ENCODE assay signal across 16 mouse cellular contexts in the genomic region with DNA sequence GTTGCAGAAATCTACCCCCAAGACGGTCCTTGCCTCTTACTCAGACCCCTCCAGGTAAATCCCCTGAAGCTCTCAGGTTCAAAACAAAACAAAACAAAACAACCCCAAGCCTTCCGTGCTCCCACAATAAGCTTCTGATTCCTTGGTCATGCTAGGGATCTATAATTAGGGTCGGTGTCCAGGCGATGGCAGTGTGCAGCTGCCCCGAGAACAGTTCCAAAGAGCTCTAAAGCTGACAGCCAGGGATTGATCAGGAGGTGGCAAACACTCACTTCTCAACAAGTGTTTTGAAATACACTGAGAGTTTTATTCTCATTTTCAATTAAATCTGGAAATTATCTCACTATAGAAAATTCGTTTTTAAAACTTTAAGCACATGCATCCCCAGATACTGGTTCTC. TPM values are rescaled to one million over a fixed set of nuclear protein-coding genes. Genes with fewer than 3 reads are reported as not detected.
DNase-seq lines count a peak whose midpoint lies in the region.
"Had no signal": no experiment of that assay in that cellular context is flagged by ENCODE, and none has a peak within 500 bp of the region (broad histone marks: within the 10 kb centered on the region; RNA-seq: fewer than 3 reads in every experiment).

No protein-coding gene starts in this region.

- H3K27me3 ChIP-seq in embryonic facial prominence, embryonic 10.5 days (replicated peaks; ENCODE audit: low read depth, poor library complexity, severe bottlenecking) = peaks cover 24% of the 10 kb centered on the region
- H3K27me3 ChIP-seq: embryonic facial prominence, embryonic 12.5 days had no signal

- H3K9me3 ChIP-seq in embryonic facial prominence, embryonic 10.5 days = no peaks in the 10 kb centered on the region
- H3K9me3 ChIP-seq: embryonic facial prominence, embryonic 12.5 days had no signal

- no peak overlapping the region for H3K27ac ChIP-seq in embryonic facial prominence, embryonic 10.5 days (replicated peaks)
- H3K27ac ChIP-seq: embryonic facial prominence, embryonic 12.5 days had no signal

- no peak overlapping the region for H3K4me3 ChIP-seq in embryonic facial prominence, embryonic 10.5 days
- H3K4me3 ChIP-seq: embryonic facial prominence, embryonic 12.5 days had no signal

- no peaks in the 10 kb centered on the region for H3K36me3 ChIP-seq in embryonic facial prominence, embryonic 10.5 days (replicated peaks)
- H3K36me3 ChIP-seq: embryonic facial prominence, embryonic 12.5 days had no signal

- peaks cover 3% of the 10 kb centered on the region for H3K4me1 ChIP-seq in embryonic facial prominence, embryonic 10.5 days
- H3K4me1 ChIP-seq: embryonic facial prominence, embryonic 12.5 days had no signal

- WGBS in embryonic facial prominence, embryonic 10.5 days = 45% methylated on average over 6 of the region's 6 CpGs

- intact Hi-C loops in left cerebral cortex, postnatal 4 days (cut with DNase I) = loop anchor here (10.0 kb wide), 1 partner anchor 92 kb away; a partner anchor contains a TSS
- intact Hi-C loops in left cerebral cortex, postnatal 25 days (cut with DNase I) = loop anchor here (5.0 kb wide), 1 partner anchor 104 kb away; no protein-coding TSS in a partner anchor

- DNase-seq in embryo, embryonic 11 days = peak; percentile 38
- no peak for DNase-seq in embryo, embryonic 10.5 days (ENCODE audit: low spot score)
- peak; percentile 5 for DNase-seq in left cerebral cortex, postnatal 4 days
- no peak for DNase-seq in left cerebral cortex, postnatal 25 days (ENCODE audit: low spot score in 2 of 2)
- DNase-seq in ES-CJ7 (ENCODE audit: low read depth, low spot score) = peak; percentile 41
- DNase-seq in kidney, postnatal 14 days = peak; percentile 34
- DNase-seq in embryonic facial prominence, embryonic 10.5 days (ENCODE audit: low spot score) = no peak
- no peak for DNase-seq in left cerebral cortex, adult 8-10 months (ENCODE audit: low spot score in 2 of 2)
- DNase-seq: cerebellum, adult 2 months; thymus, postnatal 36 days had no signal

RNA-seq across cellular contexts. Expression of a gene that starts 17.8 kb away (rescaled TPM):
- total RNA-seq in left cerebral cortex, postnatal 4 days (2021) = not detected
- total RNA-seq in left cerebral cortex, postnatal 25 days (2021) = not detected
- polyA plus RNA-seq in embryonic facial prominence, embryonic 10.5 days (2016; fragmentation: Nextera tagmentation; extraction: Ambion mirVana) = not detected in 2 replicates
- total RNA-seq in left cerebral cortex, adult 8-10 months (2022) = not detected
- total RNA-seq: megakaryocyte, adult 5-6 weeks had no signal
- polyA plus RNA-seq: cerebellum, adult 2 months; embryonic facial prominence, embryonic 12.5 days; forebrain, embryonic 16.5 days; heart, embryonic 11.5 days; hindbrain, embryonic 16.5 days; limb, embryonic 11.5 days had no signal

RNA-seq across cellular contexts. Expression of a gene that starts 43.9 kb away (rescaled TPM):
- under 1 TPM; 0.54 to 0.60 TPM for total RNA-seq in left cerebral cortex, postnatal 4 days (2021)
- total RNA-seq in left cerebral cortex, postnatal 25 days (2021) = under 1 TPM; 0.16 to 0.21 TPM
- polyA plus RNA-seq in embryonic facial prominence, embryonic 10.5 days (2016; fragmentation: Nextera tagmentation; extraction: Ambion mirVana) = 0.20 and 0.28 TPM in 2 replicates
- total RNA-seq in left cerebral cortex, adult 8-10 months (2022) = under 1 TPM in 2 of 4 experiments, not detected in 2; 0.16 to 0.23 TPM
- polyA plus RNA-seq: heart, embryonic 11.5 days; limb, embryonic 11.5 days had no signal

Comparison
In these comparisons a context has a peak if more than half of its experiments do, and no peak if none do; other contexts are left out.
1. DNase-seq: peak in embryo, embryonic 11 days (single experiment), left cerebral cortex, postnatal 4 days (single experiment), ES-CJ7 (single experiment) and kidney, postnatal 14 days (single experiment); none in embryo, embryonic 10.5 days (single experiment), left cerebral cortex, postnatal 25 days (0 of 2), embryonic facial prominence, embryonic 10.5 days (single experiment) and left cerebral cortex, adult 8-10 months (0 of 2).